Mouse (Mus musculus) CH12.LX (cell line): ENCODE measurements around the gene Mrtfa.

Experiments
- BHLHE40 ChIP-seq: IDR thresholded peaks from 2 replicates; pipeline ENCODE4 v1.6.1; 2011; ENCODE audit warnings: mild to moderate bottlenecking, low read depth, low read length, improper control_type of control experiment
- CHD1 ChIP-seq: IDR thresholded peaks from 2 replicates; pipeline ENCODE4 v1.6.1; 2012; ENCODE audit warnings: low read depth, low read length, improper control_type of control experiment, inconsistent platforms
- CHD2 ChIP-seq: IDR thresholded peaks from 2 replicates; pipeline ENCODE4 v1.6.1; 2011; ENCODE audit warnings: low read length, improper control_type of control experiment
- CTCF ChIP-seq, 2 experiments: IDR thresholded peaks in 1 of 2; conservative IDR thresholded peaks in 1 of 2; 2 replicates each; pipeline ENCODE4 v1.5.1; 2011 to 2012; ENCODE audit warnings: low read depth in 2 of 2, low read length in 2 of 2, improper control_type of control experiment in 1 of 2, inconsistent platforms in 1 of 2, mild to moderate bottlenecking in 1 of 2, moderate library complexity in 1 of 2
- E2F4 ChIP-seq: IDR thresholded peaks from 2 replicates; pipeline ENCODE4 v1.6.1; 2011; ENCODE audit warnings: low read depth, low read length, improper control_type of control experiment; ENCODE audit not compliant: insufficient replicate concordance
- ELF1 ChIP-seq: IDR thresholded peaks from 2 replicates; pipeline ENCODE4 v1.6.1; 2014; ENCODE audit warnings: low read depth, mild to moderate bottlenecking, inconsistent platforms, low read length, improper control_type of control experiment
- MXI1 ChIP-seq: IDR thresholded peaks from 2 replicates; pipeline ENCODE4 v1.6.1; 2011; ENCODE audit warnings: mild to moderate bottlenecking, low read depth, low read length, improper control_type of control experiment
- POLR2AphosphoS2 ChIP-seq: IDR thresholded peaks from 2 replicates; pipeline ENCODE4 v1.6.1; 2011; ENCODE audit warnings: low read depth, low read length, improper control_type of control experiment
- TBP ChIP-seq: conservative IDR thresholded peaks from 2 replicates; pipeline ENCODE4 v1.6.1; 2011; ENCODE audit warnings: low read depth, low read length, improper control_type of control experiment
- TCF12 ChIP-seq: IDR thresholded peaks from 2 replicates; pipeline ENCODE4 v1.6.1; 2014; ENCODE audit warnings: low read depth, mild to moderate bottlenecking, inconsistent platforms, low read length, improper control_type of control experiment
- USF2 ChIP-seq: conservative IDR thresholded peaks from 2 replicates; pipeline ENCODE4 v1.6.1; 2011; ENCODE audit warnings: low read depth, low read length, improper control_type of control experiment
- ZKSCAN1 ChIP-seq: IDR thresholded peaks from 2 replicates; pipeline ENCODE4 v1.6.1; 2012; ENCODE audit warnings: low read depth, inconsistent platforms, low read length, improper control_type of control experiment, borderline replicate concordance

DNA sequence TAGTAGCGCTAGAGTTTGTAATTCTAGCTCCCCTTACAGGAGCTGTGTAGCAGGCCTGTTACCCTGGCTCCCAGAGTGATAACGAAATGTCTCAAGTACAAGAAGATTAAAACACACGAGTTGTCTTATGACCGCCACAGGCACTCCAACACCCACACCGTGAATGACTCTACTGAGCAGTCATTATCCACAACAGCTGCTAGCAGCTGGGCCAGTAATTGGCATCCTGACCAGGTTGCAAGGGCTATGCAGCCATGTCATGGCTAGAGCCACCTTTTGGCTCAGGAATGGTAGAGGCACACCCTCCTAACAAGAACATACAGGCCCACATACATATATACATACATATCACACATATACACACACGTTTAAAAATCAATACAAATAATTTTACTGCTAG is 70.4 kb downstream of the Mrtfa start:
- TF ChIP-seq CTCF (conservative IDR thresholded peaks at IDR 0.05 in 1 of 2, IDR thresholded peaks at IDR 0.05 in 1 of 2; ENCODE audit: low read depth in 2 of 2, low read length in 2 of 2) = no peak
- TF ChIP-seq MXI1 = no peak
- TF ChIP-seq ZKSCAN1 = no peak
- TF ChIP-seq POLR2AphosphoS2 = no peak
- TF ChIP-seq E2F4 = no peak
- no peak for TF ChIP-seq CHD2
- no peak for TF ChIP-seq TBP
- TF ChIP-seq ELF1 = no peak
- TF ChIP-seq TCF12 = no peak
- no peak for TF ChIP-seq CHD1
- no peak for TF ChIP-seq BHLHE40
- TF ChIP-seq USF2 = no peak
